Mouse (Mus musculus) spleen, adult 2 months (tissue): ENCODE measurements around the gene Surf1. TPM values are rescaled to one million over a fixed set of nuclear protein-coding genes. Genes with fewer than 3 reads are reported as not detected.
"Not testable (repeated sequence)": the region's sequence is repeated elsewhere in the genome, so short reads cannot be mapped to it uniquely, and the experiment has no call there.

Experiments used
- DNase-seq, 2 experiments: peaks; one replicate each; pipeline versions ENCODE4 v3.0.0 to v3.0.0-alpha.2; 2012 to 2021; ENCODE audit warnings: low spot score in 2 of 2, low read depth in 1 of 2
- H3K27ac ChIP-seq: fragments of 200-500 bp; 2 replicates; pipeline ENCODE4 v1.5.1; 2012; ENCODE audit warnings: low read length, inconsistent platforms; ENCODE audit not compliant: insufficient read depth
- H3K27me3 ChIP-seq: fragments of 200-500 bp; 2 replicates; pipeline ENCODE4 v1.6.1; 2012; ENCODE audit warnings: mild to moderate bottlenecking, moderate library complexity, low read length, inconsistent platforms; ENCODE audit not compliant: control insufficient read depth, insufficient read depth
- H3K36me3 ChIP-seq: fragments of 200-500 bp; 2 replicates; pipeline ENCODE4 v1.6.1; 2012; ENCODE audit warnings: mild to moderate bottlenecking, low read length, inconsistent platforms; ENCODE audit not compliant: control insufficient read depth, insufficient read depth
- H3K4me1 ChIP-seq: fragments of 200-500 bp; 2 replicates; pipeline ENCODE4 v1.6.1; 2011; ENCODE audit warnings: inconsistent platforms; ENCODE audit not compliant: control insufficient read depth, insufficient read depth, insufficient read length
- H3K4me3 ChIP-seq: fragments of 200-500 bp; 2 replicates; pipeline ENCODE4 v1.5.1; 2011; ENCODE audit warnings: mild to moderate bottlenecking, inconsistent platforms; ENCODE audit not compliant: insufficient read depth, insufficient read length; ENCODE audit errors: extremely low read depth
- CTCF ChIP-seq: fragments of 200-500 bp; IDR thresholded peaks from 2 replicates; pipeline ENCODE4 v1.5.1; 2011; ENCODE audit warnings: mild to moderate bottlenecking, inconsistent platforms; ENCODE audit not compliant: insufficient read depth, insufficient read length, insufficient replicate concordance; ENCODE audit errors: extremely low read depth
- POLR2A ChIP-seq: fragments of 200-500 bp; IDR thresholded peaks from 2 replicates; pipeline ENCODE4 v1.6.1; 2011; ENCODE audit warnings: low read depth, low read length, inconsistent platforms
- WGBS: fragments of 180-500 bp; shearing (Covaris S2); methylation state at CpG from one replicate; pipeline ENCODE4 v1.1.7; 2018; 5-methylcytosine and 5-hydroxymethylcytosine counted together
- polyA plus RNA-seq: library from polyadenylated mRNA; depleted of rRNA; stranded (reverse); fragments of >200 nt; gene quantifications from 2 replicates; pipeline ENCODE4 v1.2.3, GENCODE M21; 2012; rRNA removed

Surf1 gene
- polyA plus RNA-seq, 1 experiment, result 35.5 TPM

DNA sequence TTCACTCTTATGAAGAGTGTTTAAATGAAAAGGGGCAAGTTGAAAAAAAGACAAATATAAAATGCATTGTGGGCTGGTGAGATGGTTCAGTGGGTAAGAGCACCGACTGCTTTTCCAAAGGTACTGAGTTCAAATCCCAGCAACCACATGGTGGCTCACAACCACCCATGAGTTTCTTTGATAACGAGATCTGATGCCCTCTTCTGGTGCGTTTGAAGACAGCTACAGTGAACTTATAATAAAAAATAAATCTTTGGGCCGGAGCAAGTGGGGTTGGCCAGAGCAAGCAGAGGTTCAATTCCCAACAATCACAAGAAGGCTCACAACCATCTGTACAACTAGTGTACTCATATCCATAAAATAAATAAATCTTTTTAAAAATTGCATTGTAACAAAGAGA is 20.4 kb downstream of the Surf1 start:
- Histone ChIP-seq H3K27ac (no peak overlapping the region), H3K27me3 (no peaks in the 10 kb centered on the region), H3K4me3 (no peak overlapping the region), H3K4me1 (no peaks in the 10 kb centered on the region), H3K36me3 (peaks cover 49% of the 10 kb centered on the region)
- DNase-seq, result no peak
- 87% methylated on average over 4 of the region's 4 CpGs for WGBS
- no peak for TF ChIP-seq CTCF
- no peak for TF ChIP-seq POLR2A

DNA sequence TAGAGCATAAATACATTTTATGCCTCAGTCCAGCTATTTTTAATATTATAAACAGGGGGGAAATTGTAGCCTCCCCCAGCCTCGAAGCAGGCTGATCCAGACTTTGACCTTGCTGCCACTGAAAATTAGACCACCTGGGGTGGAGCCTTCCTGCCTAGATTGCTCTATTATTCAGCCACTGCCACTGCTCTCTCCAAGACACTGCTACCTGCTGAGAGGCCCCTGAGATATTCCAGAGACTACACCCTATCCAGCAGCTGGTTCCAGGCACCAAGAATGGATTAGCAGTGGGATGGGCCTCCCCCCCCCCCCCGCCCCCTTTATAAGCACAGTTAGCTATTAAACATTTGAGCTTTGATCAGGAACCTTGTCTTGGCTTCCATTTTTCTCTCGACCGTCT is 30.2 kb downstream of the Surf1 start:
- H3K36me3 ChIP-seq, DNase-seq, H3K4me1 ChIP-seq, H3K4me3 ChIP-seq, H3K27me3 ChIP-seq, H3K27ac ChIP-seq: not testable (repeated sequence)
- 84% methylated on average over 4 of the region's 4 CpGs for WGBS

DNA sequence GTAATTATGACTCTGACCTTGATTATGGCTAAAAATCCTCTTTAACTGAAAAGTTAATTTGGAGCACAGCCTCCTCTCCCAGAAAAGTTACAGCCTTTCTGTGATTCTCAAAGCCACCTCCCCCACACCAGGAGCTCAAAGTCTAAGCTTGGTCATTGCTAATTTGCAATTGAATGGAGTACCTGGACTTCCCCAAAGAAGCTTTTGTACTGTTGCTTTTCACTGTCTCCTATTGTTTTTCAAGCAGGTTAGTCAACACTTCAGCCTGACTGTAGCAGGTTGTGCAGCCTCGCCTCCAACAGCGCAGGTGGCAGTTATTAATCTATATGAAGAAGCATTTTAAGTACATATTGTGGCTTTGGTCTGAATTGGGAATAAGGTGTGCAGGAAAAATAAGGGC is 30.8 kb downstream of the Surf1 start:
- not testable (repeated sequence) for DNase-seq, H3K4me3 ChIP-seq, H3K27me3 ChIP-seq, H3K36me3 ChIP-seq, H3K4me1 ChIP-seq, H3K27ac ChIP-seq
- WGBS, result 96% methylated on average over 2 of the region's 2 CpGs

DNA sequence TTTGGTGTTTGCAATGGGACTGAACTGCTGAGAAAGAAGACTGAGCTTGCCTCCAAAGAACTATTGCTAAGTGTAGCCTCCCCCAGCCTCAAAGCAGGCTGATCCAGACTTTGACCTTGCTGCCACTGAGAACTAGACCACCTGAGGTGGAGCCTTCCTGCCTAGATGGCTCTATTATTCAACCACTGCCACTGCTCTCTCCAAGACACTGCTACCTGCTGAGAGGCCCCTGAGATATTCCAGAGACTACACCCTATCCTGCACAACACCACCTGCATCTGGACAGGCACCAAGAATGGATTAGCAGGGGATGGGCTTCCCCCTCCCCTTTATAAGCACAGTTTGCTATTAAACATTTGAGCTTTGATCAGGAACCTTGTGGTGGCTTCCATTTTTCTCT is 37.8 kb downstream of the Surf1 start:
- no peaks in the 10 kb centered on the region for H3K36me3 ChIP-seq
- no peak overlapping the region for H3K4me3 ChIP-seq
- no peaks in the 10 kb centered on the region for H3K4me1 ChIP-seq
- H3K27me3 ChIP-seq, result no peaks in the 10 kb centered on the region; the same call in 1 of the 2 replicates
- no peak for DNase-seq
- no peak overlapping the region for H3K27ac ChIP-seq
- TF ChIP-seq POLR2A (no peak), CTCF (no peak)

DNA sequence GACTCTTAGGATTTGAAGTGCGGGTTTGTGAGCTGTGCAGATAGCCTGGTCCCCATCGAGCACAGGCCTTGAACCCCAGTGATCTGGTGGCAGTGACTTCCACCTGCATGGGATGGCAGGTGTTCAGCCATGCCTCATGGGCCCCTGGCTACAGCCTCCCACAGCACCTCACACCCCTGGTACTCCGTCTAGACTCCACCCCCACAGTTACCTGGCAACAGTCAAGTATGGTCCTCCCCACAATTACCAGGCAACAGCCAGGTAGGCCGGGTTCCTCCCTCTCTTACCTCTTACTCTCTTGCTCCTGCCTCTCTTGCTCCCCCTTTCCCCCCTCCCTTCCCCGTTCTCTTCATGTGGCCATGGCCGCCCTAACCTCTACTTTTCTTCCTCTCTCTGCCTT is 45.7 kb downstream of the Surf1 start:
- H3K36me3 ChIP-seq, result no peaks in the 10 kb centered on the region
- TF ChIP-seq CTCF, result no peak
- no peak for TF ChIP-seq POLR2A
- H3K27ac ChIP-seq, result no peak overlapping the region
- H3K4me1 ChIP-seq, result no peaks in the 10 kb centered on the region
- WGBS, result 64% methylated on average over 6 of the region's 6 CpGs
- no peaks in the 10 kb centered on the region for H3K27me3 ChIP-seq
- H3K4me3 ChIP-seq, result no peak overlapping the region
- DNase-seq, result no peak

DNA sequence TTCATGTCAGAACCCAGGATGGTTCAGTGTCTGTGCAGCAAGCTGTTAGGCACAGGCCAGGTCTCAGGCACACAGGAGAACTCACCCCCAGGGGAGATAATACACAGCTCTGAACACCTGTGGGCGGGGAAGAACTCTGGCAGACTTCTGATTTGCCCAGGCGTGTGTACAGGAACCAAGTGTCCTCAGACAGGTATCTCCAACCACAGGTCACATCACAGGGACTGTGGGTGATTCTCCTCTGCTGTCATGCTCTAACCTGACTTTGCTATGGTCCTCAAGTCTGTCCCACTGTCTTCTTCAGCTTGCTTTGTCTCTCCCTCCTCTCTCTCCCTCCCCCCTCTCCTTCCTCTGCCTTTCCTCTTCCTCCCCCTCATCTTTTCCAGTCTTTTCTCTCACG is 51.5 kb downstream of the Surf1 start, which contains the start of gene Abo:
Gene Abo (minus strand): TSS at position 101 of the 400 bp plus-strand sequence.
- Histone ChIP-seq H3K27ac (no peak within 1 kb of the TSS), H3K4me3 (no peak within 1 kb of the TSS), H3K4me1 (no peaks in the 10 kb centered on the region), H3K36me3 (no peaks in the 10 kb centered on the region), H3K27me3 (no peaks in the 10 kb centered on the region)
- 64% methylated on average over 3 of the region's 3 CpGs for WGBS
- TF ChIP-seq POLR2A, result no peak
- TF ChIP-seq CTCF, result no peak
- no peak for DNase-seq

Other genes starting within 250 kb of the Surf1 start
- 0.90 and 1.3 TPM in 2 replicates for gene Lcn4, start 245.2 kb downstream of the Surf1 start, polyA plus RNA-seq
- not detected in 2 replicates for gene Abo, start 51.6 kb downstream of the Surf1 start, polyA plus RNA-seq
- 11.4 and 11.7 TPM in 2 replicates for gene Surf6, start 13.7 kb downstream of the Surf1 start, polyA plus RNA-seq
- 17.7 and 18.6 TPM in 2 replicates for gene Med22, start 5.9 kb downstream of the Surf1 start, polyA plus RNA-seq
- 496 and 521 TPM in 2 replicates for gene Rpl7a, start 5.8 kb downstream of the Surf1 start, polyA plus RNA-seq
- 19.1 and 19.6 TPM in 2 replicates for gene Surf2, start 163 bp downstream of the Surf1 start, polyA plus RNA-seq
- gene Surf4, start 17.4 kb upstream of the Surf1 start, polyA plus RNA-seq, result 141 and 203 TPM in 2 replicates
- gene Stkld1, start 17.5 kb upstream of the Surf1 start, polyA plus RNA-seq, result 0.21 and 0.22 TPM in 2 replicates
- 19.3 and 22.8 TPM in 2 replicates for gene Rexo4, start 47.9 kb upstream of the Surf1 start, polyA plus RNA-seq
- 1.9 and 2.4 TPM in 2 replicates for gene Adamts13, start 56.9 kb upstream of the Surf1 start, polyA plus RNA-seq
- 29.9 and 31.2 TPM in 2 replicates for gene Cacfd1, start 93.4 kb upstream of the Surf1 start, polyA plus RNA-seq
- 18.9 and 27.5 TPM in 2 replicates for gene Slc2a6, start 111.5 kb upstream of the Surf1 start, polyA plus RNA-seq
- gene Mymk, start 155.6 kb upstream of the Surf1 start, polyA plus RNA-seq, result 0.47 and 0.67 TPM in 2 replicates
- gene Adamtsl2, start 162.8 kb upstream of the Surf1 start, polyA plus RNA-seq, result 33.6 and 45.1 TPM in 2 replicates
- not detected in 2 replicates for gene Fam163b, start 226.0 kb upstream of the Surf1 start, polyA plus RNA-seq
- 0.04 TPM in 1 of 2 replicates, not detected in the other for gene Dbh, start 248.7 kb upstream of the Surf1 start, polyA plus RNA-seq